30 mouse cellular contexts compared by ENCODE assay signal in genomic region chr2:124662257-124662656, GRCm38 (mm10).
DNase-seq lines count a peak whose midpoint lies in the region; ATAC-seq and TF ChIP-seq lines count a peak whose summit lies in the region.
"Had no signal": no experiment of that assay in that cellular context is flagged by ENCODE, and none has a peak within 500 bp of the region (broad histone marks: within the 10 kb centered on the region; RNA-seq: fewer than 3 reads in every experiment).

No protein-coding gene starts in this region.

- peaks cover 79% of the 10 kb centered on the region for H3K36me3 ChIP-seq in heart, embryonic 10.5 days
- H3K36me3 ChIP-seq in kidney, postnatal 0 days (ENCODE audit: insufficient read depth, low read length), result peaks cover 36% of the 10 kb centered on the region
- no peaks in the 10 kb centered on the region for H3K36me3 ChIP-seq in kidney, adult 2 months (ENCODE audit: control insufficient read depth, insufficient read depth, low read length)
- H3K36me3 ChIP-seq: liver, embryonic 15.5 days had no signal

- no peaks in the 10 kb centered on the region for H3K9me3 ChIP-seq in heart, embryonic 10.5 days
- no peaks in the 10 kb centered on the region for H3K9me3 ChIP-seq in kidney, postnatal 0 days (replicated peaks; ENCODE audit: low read length)
- H3K9me3 ChIP-seq: embryonic facial prominence, embryonic 13.5 days; forebrain, embryonic 12.5 days; hindbrain, embryonic 13.5 days; limb, embryonic 10.5 days; liver, embryonic 15.5 days; lung, embryonic 15.5 days; midbrain, embryonic 10.5 days; neural tube, embryonic 13.5 days; stomach, embryonic 15.5 days had no signal

- no peak for TF ChIP-seq POLR2A in kidney, adult 2 months (IDR thresholded peaks at IDR 0.05; ENCODE audit: low read depth, low read length)

- no peak for TF ChIP-seq CTCF in kidney, postnatal 0 days (IDR thresholded peaks at IDR 0.05; ENCODE audit: low read depth)
- no peak for TF ChIP-seq CTCF in kidney, adult 2 months (conservative IDR thresholded peaks at IDR 0.05; ENCODE audit: insufficient read depth, insufficient read length, low read depth, low read length)

- no peak overlapping the region for H3K4me2 ChIP-seq in kidney, postnatal 0 days (ENCODE audit: low read length)
- H3K4me2 ChIP-seq: embryonic facial prominence, embryonic 13.5 days; forebrain, embryonic 12.5 days; hindbrain, embryonic 13.5 days; liver, embryonic 15.5 days; lung, embryonic 15.5 days; neural tube, embryonic 13.5 days; stomach, embryonic 15.5 days had no signal

- no peaks in the 10 kb centered on the region for H3K27me3 ChIP-seq in heart, embryonic 10.5 days (ENCODE audit: insufficient read depth, poor library complexity, severe bottlenecking)
- H3K27me3 ChIP-seq in kidney, postnatal 0 days (ENCODE audit: insufficient read depth, low read length), result no peaks in the 10 kb centered on the region
- H3K27me3 ChIP-seq in kidney, adult 2 months (replicated peaks; ENCODE audit: control insufficient read depth, insufficient read depth, low read length), result no peaks in the 10 kb centered on the region
- H3K27me3 ChIP-seq: embryonic facial prominence, embryonic 13.5 days; forebrain, embryonic 12.5 days; hindbrain, embryonic 13.5 days; liver, embryonic 15.5 days; lung, embryonic 15.5 days; neural tube, embryonic 13.5 days; stomach, embryonic 15.5 days had no signal

- no peak overlapping the region for H3K27ac ChIP-seq in heart, embryonic 10.5 days
- H3K27ac ChIP-seq in kidney, postnatal 0 days, result no peak overlapping the region
- H3K27ac ChIP-seq in kidney, adult 2 months (ENCODE audit: insufficient read depth, low read depth, low read length), result no peak overlapping the region
- H3K27ac ChIP-seq: embryonic facial prominence, embryonic 13.5 days; forebrain, embryonic 12.5 days; hindbrain, embryonic 13.5 days; limb, embryonic 10.5 days; liver, embryonic 15.5 days; lung, embryonic 15.5 days; macrophage; midbrain, embryonic 10.5 days; neural tube, embryonic 13.5 days; stomach, embryonic 15.5 days had no signal

- no peak for ATAC-seq in kidney, postnatal 0 days (replicated peaks; ENCODE audit: low FRiP score, low read depth)
- ATAC-seq: midbrain, embryonic 16.5 days had no signal

- DNase-seq in gastrocnemius, adult 18-20 months (ENCODE audit: low spot score), result peak; percentile 59
- DNase-seq in gastrocnemius, postnatal 4 days (ENCODE audit: low spot score in 2 of 2), result no peak
- DNase-seq in heart, embryonic 10.5 days (ENCODE audit: low spot score), result peak; percentile 69
- DNase-seq in heart, postnatal 4 days, result no peak
- peak; percentile 24 for DNase-seq in kidney, postnatal 0 days (ENCODE audit: low spot score)
- no peak for DNase-seq in kidney, adult 2 months
- peak; percentile 57 for DNase-seq in skeletal muscle tissue, adult 2 months (ENCODE audit: low read depth, low spot score)
- no peak for DNase-seq in T-cell, adult 2 months (ENCODE audit: low spot score)
- DNase-seq: adrenal gland, postnatal 14 days; cerebellum, adult 8-10 months; cerebellum, postnatal 36 days; embryo, embryonic 11 days; kidney, postnatal 10 days; liver; right cerebral cortex, adult 18-20 months; right cerebral cortex, postnatal 4 days; thymus, postnatal 36 days had no signal

- WGBS in heart, embryonic 10.5 days, result 25% methylated on average over 5 of the region's 5 CpGs
- 29% methylated on average over 5 of the region's 5 CpGs for WGBS in kidney, postnatal 0 days
- 53% methylated on average over 5 of the region's 5 CpGs for WGBS in kidney, adult 2 months

- no peak overlapping the region for H3K9ac ChIP-seq in kidney, postnatal 0 days (ENCODE audit: low read depth, low read length)
- H3K9ac ChIP-seq: embryonic facial prominence, embryonic 13.5 days; forebrain, embryonic 12.5 days; hindbrain, embryonic 13.5 days; liver, embryonic 15.5 days; lung, embryonic 15.5 days; neural tube, embryonic 13.5 days; stomach, embryonic 15.5 days had no signal

- H3K4me1 ChIP-seq in heart, embryonic 10.5 days, result peaks cover 13% of the 10 kb centered on the region
- H3K4me1 ChIP-seq in kidney, postnatal 0 days (replicated peaks; ENCODE audit: insufficient read depth, low read length), result no peaks in the 10 kb centered on the region
- H3K4me1 ChIP-seq in kidney, adult 2 months (ENCODE audit: control insufficient read depth, insufficient read depth, low read length), result no peaks in the 10 kb centered on the region
- H3K4me1 ChIP-seq: embryonic facial prominence, embryonic 13.5 days; hindbrain, embryonic 13.5 days; limb, embryonic 10.5 days; liver, embryonic 15.5 days; lung, embryonic 15.5 days; midbrain, embryonic 10.5 days; neural tube, embryonic 13.5 days; stomach, embryonic 15.5 days had no signal

- H3K4me3 ChIP-seq in heart, embryonic 10.5 days, result no peak overlapping the region
- H3K4me3 ChIP-seq in kidney, postnatal 0 days (replicated peaks; ENCODE audit: low read depth, low read length), result no peak overlapping the region
- no peak overlapping the region for H3K4me3 ChIP-seq in kidney, adult 2 months (ENCODE audit: insufficient read depth, low read depth, low read length)
- H3K4me3 ChIP-seq: embryonic facial prominence, embryonic 13.5 days; erythroblast, embryonic 14.5 days; forebrain, embryonic 12.5 days; hindbrain, embryonic 13.5 days; limb, embryonic 10.5 days; liver, embryonic 15.5 days; lung, embryonic 15.5 days; midbrain, embryonic 10.5 days; myocyte; neural tube, embryonic 13.5 days; stomach, embryonic 15.5 days had no signal

Comparison
In these comparisons a context has a peak if more than half of its experiments do, and no peak if none do; other contexts are left out.
1. DNase-seq: peak in gastrocnemius, adult 18-20 months (single experiment), heart, embryonic 10.5 days (single experiment), kidney, postnatal 0 days (single experiment) and skeletal muscle tissue, adult 2 months (single experiment); none in gastrocnemius, postnatal 4 days (0 of 2), heart, postnatal 4 days (single experiment), kidney, adult 2 months (single experiment) and T-cell, adult 2 months (single experiment).